Mouse (Mus musculus) layer of hippocampus, postnatal 10 days (tissue): Measurements from ENCODE around the gene Pde11a. TPM values are rescaled to one million over a fixed set of nuclear protein-coding genes. Genes with fewer than 3 reads are reported as not detected.
"Not testable (repeated sequence)": the region's sequence is repeated elsewhere in the genome, so short reads cannot be mapped to it uniquely, and the experiment has no call there.

Experiments used
- DNase-seq, 2 experiments: peaks; one replicate each; pipeline ENCODE4 v3.0.0; 2021; ENCODE audit warnings: low spot score in 2 of 2
- total RNA-seq, 2 experiments: library from RNA; stranded (reverse); gene quantifications; 2 replicates each; pipeline ENCODE4 v1.2.3; 2021

Gene Pde11a
- total RNA-seq, 2 experiments from 2014 or later: 5.0 to 6.4 TPM

DNA sequence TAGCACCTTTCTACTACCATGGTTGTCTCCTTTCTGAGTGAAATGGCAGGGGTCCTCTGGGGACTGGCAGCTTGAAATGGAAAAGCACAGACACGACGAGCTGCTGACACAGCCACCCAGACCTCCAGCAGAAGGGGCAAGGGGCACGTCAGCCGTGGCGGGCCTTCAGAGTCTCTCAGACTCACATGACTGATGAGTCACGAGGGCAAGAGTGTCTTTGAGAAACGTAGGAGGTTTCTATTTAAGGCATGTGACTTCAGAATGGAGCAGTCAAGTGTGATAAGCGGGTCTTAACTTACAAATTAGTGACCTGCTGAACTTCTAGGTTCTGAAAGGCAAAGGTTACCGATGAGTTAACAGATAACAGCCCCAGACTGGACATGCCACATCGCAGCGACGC is 340.8 kb downstream of the Pde11a start:
- no peak for DNase-seq

DNA sequence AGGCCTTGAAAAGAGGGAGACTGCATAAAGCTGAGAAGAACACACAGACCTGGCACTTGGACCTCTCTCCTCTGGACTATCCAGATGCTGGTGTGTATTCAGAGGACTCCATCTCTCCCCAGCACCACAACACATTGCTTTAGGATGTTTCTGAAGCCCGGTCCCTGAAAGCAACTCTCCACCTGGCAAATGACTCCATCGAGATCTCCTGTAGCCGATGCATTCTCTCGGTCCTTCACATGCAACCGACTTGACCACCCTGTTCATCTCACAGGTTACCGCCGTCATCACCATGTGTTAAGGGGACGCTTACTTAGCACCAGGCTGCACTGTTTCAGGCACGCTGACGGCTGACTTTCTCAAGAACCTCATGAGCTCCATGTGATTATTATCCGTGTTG is 343.7 kb downstream of the Pde11a start:
- no peak for DNase-seq

DNA sequence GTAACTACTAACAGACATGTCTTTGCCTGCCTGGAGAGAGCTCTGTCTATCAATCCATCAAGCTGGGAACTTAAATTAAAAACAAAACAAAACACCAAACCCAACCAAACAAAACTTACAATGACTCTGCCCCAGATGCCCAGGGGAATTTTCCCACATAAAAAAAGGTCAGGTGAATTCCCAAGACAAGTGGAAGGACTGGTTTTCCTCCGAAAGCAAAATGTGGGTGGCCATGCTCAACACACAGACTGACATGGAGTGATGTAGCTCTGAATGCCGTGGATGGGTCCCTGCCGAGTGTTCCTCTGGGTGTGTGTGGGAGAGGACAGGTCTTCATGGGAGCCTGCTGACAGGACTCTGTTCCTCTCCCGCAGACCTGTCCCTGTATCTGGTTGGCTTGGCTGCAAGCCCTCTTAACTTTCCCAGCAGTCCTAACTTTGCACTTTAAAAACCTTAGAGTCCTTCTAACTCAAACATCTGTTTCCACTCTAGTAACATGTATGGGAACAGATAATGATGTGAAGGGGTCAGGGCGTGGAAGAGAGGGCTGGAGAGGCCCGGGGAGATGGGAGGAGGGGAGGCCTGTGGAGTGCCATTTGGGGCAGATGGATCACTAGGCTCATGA is 346.9 kb downstream of the Pde11a start:
- DNase-seq: no peak

DNA sequence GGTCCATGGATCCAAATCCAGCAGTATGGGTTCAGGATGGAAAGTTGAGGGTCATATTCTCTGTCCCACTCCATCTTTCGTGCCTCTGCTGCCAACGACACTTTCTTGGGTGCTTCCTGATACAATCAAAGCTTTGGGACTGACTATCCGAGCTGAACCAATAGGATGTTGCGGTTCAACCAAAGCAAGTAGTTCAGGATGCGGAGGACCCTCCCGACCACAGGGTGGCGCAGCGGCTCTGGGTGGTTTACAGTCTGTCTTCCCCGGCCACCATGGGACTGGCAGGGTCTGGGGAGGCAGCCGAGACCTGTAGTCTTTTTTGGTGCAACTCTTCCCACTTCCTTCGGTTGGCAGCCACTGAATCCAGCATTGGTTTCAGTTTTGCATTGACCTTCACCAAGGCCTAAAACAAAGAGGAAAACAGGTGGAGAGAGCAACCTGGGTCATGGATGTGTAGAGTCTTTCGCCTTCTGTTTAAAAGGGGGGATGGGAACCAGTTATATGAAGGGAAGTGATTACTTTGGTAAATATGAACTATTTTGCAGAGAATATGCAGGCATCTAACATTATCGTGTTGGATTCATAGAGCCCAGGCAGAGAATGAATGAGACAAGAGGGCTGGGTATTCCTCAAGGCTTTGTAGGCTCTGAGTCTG is 347.6 kb downstream of the Pde11a start:
- DNase-seq: peak; percentile 78 to 83

DNA sequence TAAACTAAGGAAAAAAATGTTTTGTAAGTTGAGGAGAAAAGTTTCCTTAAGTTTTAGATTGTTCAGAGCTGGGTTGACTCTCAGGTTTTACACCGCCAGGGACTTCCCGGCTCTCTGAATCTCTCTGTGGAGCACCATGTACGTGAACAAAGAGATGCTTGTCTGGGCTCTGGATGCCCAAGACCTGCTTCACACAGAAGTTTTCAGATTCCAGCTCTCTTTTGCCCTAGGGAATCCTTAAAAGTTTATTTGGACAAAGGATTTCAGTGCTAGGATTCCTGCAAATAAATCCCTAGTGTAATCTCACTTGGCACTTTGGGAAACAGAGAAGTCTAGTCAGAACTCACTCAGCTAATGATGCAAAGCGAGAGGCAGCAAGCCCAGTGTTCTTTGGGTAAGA is 348.9 kb downstream of the Pde11a start:
- DNase-seq: no peak

DNA sequence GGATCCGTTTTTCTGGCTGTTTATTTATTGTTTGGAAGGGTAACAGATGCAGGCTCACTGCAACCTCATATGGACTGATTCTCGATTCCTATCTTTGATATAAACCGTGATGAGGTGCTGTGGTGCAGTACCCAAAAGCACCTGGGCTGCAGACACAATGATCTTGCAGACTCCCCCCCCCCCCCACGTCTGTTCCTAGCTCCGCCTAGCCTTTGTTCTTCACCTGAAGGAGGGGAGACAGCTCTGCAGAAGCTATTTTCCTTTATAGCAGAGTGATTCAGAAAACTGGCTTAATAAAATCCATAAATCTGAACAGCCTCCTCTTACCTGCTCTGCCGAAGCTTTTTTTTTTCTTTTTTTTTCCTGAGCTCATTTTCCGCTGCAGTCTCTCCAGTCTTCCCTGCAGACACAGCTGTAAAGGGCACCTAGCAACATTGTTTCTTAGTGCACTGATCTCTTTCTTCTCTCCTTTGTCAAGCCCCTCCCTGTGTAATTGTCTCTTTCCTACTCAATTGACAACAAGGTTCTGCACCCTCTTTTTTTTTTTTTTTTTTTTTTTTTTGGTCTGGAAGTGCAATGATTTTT is 349.7 kb downstream of the Pde11a start:
- DNase-seq: no peak

DNA sequence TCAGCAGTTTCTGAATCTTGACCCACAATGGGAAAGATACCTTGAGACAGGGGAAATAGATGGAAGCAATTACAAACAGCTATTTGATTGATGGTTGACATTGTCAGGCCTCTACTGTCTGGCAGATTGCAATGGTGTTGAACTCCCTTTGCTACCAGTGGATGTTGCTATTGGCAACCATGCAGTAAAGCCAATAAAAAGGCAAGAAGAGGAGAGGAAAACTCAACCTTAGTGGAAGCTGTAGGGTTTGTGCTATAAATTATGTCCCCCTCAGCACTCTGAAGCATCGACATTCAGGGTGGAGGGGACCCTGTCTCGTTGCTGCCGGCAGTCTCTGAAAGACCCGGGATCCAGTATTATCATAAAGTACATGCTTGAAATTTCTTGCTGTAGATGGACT is 350.2 kb downstream of the Pde11a start:
- no peak for DNase-seq

DNA sequence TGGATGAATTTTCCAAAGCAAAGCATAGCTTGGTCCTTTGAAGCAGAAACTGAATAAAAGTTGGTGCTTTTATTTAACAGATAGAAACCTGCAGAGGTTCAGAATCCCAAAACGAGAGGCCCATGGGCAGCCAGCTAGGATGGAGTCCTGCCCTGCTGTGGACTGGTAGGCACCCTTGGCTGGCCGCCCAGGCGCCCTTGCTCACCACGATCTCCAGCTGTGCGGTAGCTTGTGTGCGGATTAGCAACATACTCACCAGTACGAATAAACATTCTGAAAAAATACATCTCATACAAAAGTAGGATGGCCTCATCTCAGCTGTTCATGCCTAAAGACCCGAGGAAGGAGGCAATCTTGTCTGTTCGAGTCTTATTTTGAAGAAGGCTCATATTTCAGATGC is 350.8 kb downstream of the Pde11a start:
- DNase-seq: no peak

DNA sequence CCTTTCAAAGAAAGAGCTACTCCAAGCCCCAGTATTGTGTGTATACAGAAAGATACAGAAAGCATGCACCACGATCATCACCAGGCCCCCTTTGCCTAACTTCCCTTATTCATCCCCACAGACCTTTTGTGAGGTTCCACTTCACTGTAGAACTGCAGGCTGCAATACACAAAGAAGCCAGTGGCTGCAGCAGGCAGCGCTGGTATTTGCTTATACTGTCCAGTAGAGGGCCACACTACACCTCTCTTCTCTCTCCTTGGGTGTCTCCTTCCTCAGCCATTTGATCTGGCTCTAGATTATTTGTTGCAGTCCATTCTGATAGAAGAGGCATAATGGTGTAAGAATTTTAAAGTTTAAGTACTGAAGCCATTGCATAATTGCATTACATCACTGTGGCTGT is 353.4 kb downstream of the Pde11a start:
- DNase-seq: peak; percentile 70 to 75

DNA sequence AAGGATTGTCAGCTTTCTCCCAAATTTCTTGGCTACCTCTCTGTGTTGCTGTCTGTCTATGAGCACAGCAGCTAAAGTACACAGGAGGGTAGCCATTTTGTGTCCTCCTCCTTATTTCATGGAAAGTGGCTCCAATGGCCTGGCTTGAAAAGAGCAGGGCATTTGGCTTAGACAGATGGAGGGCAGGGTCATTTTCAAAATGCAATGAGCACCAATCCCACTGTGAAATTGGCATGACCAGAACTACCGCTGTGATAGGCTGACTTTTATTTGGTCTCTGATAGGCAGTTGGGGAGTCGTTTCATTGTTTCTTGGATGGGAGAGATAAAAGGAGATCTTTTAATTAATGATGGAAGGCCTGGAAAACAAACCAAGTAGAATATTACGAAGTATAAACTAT is 354.7 kb downstream of the Pde11a start:
- DNase-seq: no peak

DNA sequence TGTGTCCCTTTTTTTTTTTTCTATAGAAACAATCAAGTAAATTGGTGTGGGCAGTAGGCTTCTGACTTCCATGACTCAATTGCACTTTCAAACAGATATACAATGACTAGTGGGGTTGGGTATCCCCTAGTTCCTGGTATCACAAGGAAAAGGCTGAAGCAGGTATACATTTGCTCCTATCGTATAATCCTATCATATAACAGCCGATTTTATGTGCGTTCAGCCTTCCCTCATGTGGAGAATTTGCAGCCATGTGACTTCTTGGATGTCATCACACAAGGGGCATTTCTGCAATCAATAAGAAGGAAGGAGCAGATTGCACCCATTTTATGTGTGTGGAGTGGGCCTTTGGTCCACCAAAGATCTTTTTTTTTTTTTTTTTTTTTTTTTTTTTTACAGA is 355.5 kb downstream of the Pde11a start:
- DNase-seq: no peak

DNA sequence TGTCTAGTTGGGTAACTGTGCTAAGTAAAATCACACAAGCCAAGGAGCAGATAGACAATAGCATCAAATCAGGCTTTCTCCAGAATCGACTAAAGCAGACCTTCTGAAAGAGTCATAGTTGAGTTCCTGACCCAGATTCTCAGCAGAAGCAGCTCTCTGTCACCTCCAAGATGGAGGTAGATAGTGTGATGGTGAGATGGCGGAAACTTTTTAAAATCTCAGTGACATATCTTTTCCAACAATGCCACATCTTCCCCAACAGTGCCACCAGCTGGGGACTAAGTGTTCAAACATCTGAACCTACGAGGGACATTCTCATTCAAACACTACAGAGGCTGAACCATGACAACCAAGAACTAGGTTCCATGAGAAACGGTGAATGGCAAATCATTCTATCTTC is 355.9 kb downstream of the Pde11a start:
- DNase-seq: no peak

DNA sequence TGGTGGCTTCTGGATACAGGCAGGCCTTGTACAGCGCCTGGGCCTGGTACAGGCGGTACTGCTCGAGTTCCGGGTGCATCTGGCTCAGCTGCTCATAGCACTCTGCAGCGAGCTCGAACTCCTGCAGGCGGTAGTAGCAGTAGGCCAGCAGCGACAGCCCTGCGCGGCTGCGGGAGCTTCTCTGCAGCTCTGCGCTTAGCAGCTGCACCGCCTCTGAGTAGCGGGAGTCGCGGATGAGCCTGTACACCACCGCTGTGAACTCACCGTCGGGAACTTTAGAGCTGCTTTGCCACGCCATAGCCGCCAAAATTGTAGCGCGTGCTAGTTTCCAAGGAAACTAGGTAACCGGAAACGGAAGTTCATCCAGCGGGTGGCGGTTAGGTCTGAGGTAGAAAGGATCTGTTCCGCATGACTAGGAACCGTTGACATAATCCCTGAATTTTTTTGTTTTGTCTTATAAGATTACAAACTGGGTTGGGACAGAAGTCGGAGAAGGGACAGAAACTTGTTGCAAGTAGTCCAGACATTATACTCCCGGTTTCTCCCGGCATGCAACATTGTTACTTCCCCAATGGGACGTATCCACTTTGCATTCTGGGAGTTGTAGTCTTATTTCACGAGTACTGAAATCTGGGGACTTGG is 357.0 kb downstream of the Pde11a start, which contains the start of gene Ttc30a1:
Ttc30a1 (minus strand) TSS at position 528 of the 642 bp plus-strand sequence.
- peak; percentile 77 to 78 for DNase-seq

DNA sequence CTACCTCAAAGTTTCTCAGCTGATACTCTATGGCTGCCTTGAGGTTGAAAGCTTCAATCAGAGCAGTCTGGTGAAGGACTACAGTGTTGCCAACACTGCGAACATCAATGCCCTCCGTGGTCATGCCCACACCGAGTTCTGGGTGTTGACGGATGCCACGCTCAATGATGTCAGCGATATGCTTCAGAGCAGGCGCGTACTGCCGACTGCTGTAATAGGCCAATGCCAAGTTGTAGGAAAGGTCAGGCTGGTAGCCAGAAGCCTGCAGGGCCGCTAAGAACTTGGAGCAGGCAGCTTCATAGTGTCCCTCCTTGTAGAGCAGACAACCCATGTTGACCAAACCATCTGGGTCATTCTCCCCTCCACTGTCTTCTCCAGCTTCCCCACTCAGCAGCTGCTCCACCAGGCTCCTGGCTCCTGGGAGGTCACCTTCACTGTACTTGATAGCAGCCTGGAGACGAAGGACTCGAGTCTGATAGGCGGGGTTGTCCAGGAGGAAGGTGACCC is 357.6 kb downstream of the Pde11a start:
- not testable (repeated sequence) for DNase-seq

DNA sequence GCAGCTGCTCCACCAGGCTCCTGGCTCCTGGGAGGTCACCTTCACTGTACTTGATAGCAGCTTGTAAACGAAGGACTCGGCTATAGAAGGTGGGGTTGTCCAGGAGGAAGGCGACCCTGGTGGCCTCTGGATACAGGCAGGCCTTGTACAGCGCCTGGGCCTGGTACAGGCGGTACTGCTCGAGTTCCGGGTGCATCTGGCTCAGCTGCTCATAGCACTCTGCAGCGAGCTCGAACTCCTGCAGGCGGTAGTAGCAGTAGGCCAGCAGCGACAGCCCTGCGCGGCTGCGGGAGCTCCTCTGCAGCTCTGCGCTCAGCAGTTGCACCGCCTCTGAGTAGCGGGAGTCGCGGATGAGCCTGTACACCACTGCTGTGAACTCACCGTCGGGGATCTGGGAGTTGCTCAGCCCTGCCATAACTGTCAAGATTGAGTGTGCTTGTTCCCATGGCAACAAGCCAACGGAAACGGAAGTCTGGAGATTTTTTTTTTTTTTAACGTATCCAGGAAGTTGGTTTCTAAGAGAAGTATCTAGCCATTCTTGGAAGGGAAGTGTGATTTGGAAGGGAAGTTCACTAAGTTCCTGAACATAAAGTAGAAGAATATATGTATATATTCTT is 360.7 kb downstream of the Pde11a start, which contains the start of gene Ttc30a2:
Ttc30a2 (minus strand) TSS at position 419 of the 617 bp plus-strand sequence.
- DNase-seq: peak; percentile 10 to 31

DNA sequence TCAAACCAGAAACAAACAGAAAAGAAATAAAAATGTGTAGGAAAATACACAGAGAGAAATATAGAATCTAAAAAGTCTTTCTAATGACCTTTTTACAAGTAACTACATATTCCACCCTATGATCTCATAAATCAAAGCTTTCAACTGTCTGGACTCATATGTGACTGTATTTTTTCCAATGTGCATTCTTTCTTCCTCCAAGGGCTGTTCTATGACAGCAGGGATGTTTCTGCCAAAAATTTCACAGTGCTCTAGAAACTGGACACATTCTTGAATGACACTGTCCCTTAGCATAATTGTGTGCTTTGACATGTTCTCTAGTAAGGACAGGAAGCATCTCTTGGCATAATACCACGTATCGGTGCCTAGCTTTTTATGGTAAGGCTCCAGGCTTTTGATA is 362.5 kb downstream of the Pde11a start:
- DNase-seq: not testable (repeated sequence)

DNA sequence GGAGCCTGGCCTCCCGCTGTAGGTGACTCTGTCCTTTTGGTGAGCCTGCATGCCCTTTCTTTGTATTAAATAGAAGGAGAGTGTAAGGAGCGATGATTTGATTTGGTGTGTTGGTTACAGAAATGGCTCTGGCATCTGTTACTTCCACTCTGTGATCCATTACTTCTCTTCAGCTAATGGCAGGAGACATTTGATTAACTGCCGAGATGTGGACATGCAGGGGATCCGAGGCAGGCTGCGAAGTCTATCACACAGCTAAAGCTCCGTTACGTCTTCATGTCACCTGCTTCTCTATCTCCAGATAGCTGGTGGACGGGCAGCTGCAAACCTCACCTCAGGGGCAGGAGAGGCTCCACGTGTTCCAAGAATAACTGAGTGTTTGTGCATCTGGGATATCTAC is 364.4 kb downstream of the Pde11a start:
- DNase-seq: no peak

DNA sequence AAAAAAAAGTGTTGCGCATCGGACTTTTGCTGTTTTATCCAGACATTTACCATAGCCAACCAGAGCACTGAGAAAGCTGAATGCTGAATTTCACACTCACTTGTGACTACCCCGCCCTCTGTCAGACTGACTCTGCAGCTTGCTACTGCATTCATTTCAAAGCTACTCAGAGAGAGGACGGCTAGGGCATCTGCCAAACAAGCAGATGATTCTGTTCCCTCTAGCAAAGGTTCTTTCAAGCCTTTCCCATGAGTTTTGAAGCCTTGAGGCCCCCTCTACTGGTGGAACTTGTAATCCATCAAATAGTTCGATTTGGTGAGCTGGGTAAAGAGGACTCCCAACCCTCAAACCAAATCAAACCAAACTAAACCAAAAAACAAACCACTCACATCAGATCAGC is 373.6 kb downstream of the Pde11a start:
- DNase-seq: peak; percentile 69 to 78

DNA sequence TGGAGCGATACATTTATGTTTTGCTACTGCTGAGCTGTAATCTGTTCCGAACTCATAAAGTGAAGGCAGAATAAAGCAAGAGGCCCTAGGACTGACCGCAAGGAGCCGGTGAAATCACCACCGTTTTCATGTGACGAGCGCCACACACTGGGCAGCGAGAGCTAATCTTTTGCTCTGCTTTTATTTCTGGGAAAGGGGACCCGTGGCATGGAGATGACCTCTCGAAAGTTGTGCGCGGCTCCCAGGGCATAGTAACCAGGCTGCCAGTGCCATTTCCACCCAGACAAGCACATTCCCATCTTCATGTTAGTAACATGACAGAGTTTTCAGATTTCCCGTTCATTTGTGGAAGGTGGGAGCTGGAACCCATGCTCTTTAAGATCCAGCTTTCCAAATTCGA is 374.1 kb downstream of the Pde11a start:
- DNase-seq: peak; percentile 63 to 71

DNA sequence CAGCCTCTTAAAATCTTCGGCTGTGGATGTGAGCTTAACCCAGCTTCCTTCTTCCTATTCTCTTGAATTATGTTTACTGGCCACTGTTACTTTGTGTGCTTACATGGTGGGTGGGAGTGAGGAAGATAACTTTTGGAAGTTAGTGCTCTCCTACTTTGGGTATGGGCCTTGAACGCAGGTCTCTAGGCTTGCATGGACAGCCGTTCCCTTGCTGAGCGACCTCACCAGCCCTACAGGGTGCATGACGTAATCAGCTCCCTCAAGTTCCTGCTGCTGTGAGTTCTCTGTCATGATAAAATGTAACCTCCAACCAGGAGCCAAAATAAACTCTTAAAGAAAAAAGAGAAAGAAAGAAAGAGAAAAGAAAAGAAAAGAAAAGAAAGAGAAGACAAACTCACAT is 374.5 kb downstream of the Pde11a start:
- DNase-seq: no peak

DNA sequence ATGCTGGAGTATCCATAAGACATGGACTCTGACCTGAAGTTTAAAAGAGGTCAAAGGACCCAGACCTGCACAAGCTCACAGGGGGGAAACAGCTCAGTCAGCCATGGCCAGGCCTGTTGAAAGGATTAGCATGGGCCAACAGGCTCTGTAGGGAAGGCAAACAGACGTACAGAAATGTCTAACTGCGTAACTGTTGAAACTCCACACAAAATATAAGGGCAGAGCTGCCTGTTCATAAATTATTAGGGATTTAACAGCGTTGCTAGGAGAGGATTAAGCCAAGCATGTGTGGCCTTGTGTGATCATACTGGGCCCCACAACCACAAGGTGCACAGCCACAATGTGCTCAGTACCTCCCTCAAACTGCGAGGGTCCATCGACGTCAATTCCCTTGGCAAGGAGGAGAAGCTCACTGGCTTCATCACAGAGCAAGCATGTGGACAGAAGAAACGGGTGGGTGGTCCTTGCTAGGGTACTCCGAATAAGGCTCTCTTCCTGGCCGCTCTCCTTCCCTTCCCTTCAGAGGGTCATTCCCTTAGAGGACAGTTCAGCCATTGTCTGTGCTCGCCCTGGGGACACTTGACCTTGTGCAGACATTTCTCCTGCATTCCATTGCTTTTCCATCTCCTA is 375.2 kb downstream of the Pde11a start:
- no peak for DNase-seq
